Mouse (Mus musculus): ENCODE measurements around the gene Serpine2. TPM values are rescaled to one million over a fixed set of nuclear protein-coding genes. Genes with fewer than 3 reads are reported as not detected.

The Serpine2 gene
- polyA plus RNA-seq (2014; fragmentation: Nextera tagmentation; extraction: Ambion mirVana), result 328 and 356 TPM in 2 replicates

DNA sequence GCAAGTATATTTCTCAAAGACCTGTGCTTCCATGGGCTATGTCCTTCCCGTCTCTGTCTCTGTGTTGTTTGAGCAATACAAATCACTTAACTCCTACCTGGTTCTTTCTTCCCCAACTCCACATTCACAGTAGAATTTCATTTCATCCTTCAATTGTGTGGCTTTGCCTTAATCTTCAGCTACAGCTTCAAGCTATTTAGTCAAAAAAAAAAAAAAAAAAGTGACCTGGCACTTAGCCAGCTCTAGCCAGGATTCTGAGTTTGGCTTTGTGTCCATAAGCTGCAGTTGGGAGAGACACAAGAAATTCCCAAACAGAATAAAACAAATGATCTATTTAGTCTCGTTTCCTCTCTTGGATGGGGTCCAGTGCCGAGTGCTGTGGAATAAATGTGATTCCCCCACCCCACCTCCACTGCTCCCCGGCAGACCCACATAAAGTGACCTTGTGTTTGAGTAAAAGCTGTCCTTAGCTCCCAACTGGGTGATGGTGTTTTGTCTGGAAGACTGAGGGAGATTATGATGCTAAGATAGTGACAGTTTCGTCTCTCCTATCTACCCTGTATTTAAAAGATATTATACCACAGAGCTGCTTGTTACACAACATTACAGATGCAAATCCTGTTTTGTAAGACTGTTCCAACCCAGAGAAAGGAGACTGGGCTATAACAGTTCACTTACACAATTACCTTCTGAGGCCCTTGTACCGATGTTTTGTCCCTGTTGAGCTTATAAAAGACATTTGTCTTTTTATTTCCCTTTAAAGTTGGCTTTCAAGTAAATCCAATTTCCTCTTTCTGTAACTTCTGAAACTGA lies at the start of gene Serpine2:
Gene Serpine2 (minus strand): TSS at position 51 of the 813 bp plus-strand sequence.
- no peaks in the 10 kb centered on the region for H3K9me3 ChIP-seq (ENCODE audit: control insufficient read depth, low read length)
- DNase-seq (ENCODE audit: low spot score) (peak; percentile 74), ATAC-seq (ENCODE audit: low FRiP score) (peak; percentile 39; the same call in 1 of the 2 replicates)
- H3K36me3 ChIP-seq (replicated peaks; ENCODE audit: control insufficient read depth, insufficient read depth), result no peaks in the 10 kb centered on the region
- no peak within 1 kb of the TSS for H3K9ac ChIP-seq
- peak within 1 kb of the TSS; percentile 60 for H3K27ac ChIP-seq
- 35% methylated on average over 6 of the region's 6 CpGs for WGBS
- peak within 1 kb of the TSS; percentile 22; the same call in 1 of the 2 replicates for H3K4me2 ChIP-seq (replicated peaks)
- no peak within 1 kb of the TSS for H3K4me3 ChIP-seq (replicated peaks; ENCODE audit: low read length)
- H3K4me1 ChIP-seq (replicated peaks; ENCODE audit: control insufficient read depth, insufficient read depth, low read length), result peaks cover 15% of the 10 kb centered on the region
- H3K27me3 ChIP-seq (ENCODE audit: control insufficient read depth, insufficient read depth, low read length), result no peaks in the 10 kb centered on the region

DNA sequence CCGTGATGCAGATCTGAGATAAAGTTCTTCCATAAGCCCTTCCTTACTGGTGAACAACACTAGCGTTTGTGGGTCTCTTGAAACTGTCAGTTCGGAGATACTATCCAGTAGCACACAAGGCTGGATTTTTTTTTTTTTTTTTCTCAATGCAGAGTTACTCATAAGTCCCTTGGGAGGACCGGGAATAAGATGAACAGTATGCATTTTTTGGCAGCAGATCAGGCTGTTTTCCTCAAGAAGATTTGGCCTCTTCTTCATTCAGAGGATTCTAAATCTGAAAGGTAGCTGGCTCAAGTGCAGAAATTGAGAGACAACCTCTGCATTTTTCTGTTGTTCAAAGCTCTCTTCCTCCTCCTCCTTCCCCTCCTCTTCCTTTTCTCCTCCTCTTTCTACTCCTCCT lies 46.8 kb upstream of the Serpine2 start:
- Histone ChIP-seq H3K4me3 (replicated peaks; ENCODE audit: low read length) (no peak overlapping the region), H3K9ac (no peak overlapping the region), H3K4me2 (replicated peaks) (no peak overlapping the region), H3K27ac (no peak overlapping the region), H3K9me3 (ENCODE audit: control insufficient read depth, low read length) (0 out of 2 replicates have a peak, but pooled peaks cover 3% of the 10 kb centered on the region), H3K27me3 (ENCODE audit: control insufficient read depth, insufficient read depth, low read length) (no peaks in the 10 kb centered on the region), H3K36me3 (replicated peaks; ENCODE audit: control insufficient read depth, insufficient read depth) (no peaks in the 10 kb centered on the region), H3K4me1 (replicated peaks; ENCODE audit: control insufficient read depth, insufficient read depth, low read length) (no peaks in the 10 kb centered on the region)
- DNase-seq (ENCODE audit: low spot score) (no peak), ATAC-seq (ENCODE audit: low FRiP score) (no peak)
- 83% methylated on average over 4 of the region's 4 CpGs for WGBS

DNA sequence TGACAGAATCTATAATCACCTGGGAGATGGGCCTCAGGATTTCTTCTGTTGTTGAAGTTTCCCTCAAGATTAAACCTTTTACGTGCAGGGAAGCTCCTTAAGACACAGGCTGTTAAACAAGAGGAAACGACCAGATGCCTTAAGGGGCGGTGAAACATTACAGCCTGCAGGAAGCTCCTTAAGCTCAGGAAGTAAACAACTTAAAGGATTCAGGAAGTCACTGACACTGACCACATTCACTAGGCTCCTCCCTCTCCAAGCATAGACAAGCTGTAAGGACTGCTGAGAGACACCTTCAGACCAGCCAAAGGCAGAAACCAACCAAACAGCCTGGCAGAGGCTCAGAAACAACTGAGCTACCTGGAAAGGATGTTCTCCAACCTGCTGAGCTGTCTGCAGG lies 44.3 kb upstream of the Serpine2 start:
- Histone ChIP-seq H3K27me3 (ENCODE audit: control insufficient read depth, insufficient read depth, low read length) (no peaks in the 10 kb centered on the region), H3K9me3 (ENCODE audit: control insufficient read depth, low read length) (no peaks in the 10 kb centered on the region), H3K9ac (no peak overlapping the region), H3K4me3 (replicated peaks; ENCODE audit: low read length) (no peak overlapping the region), H3K4me1 (replicated peaks; ENCODE audit: control insufficient read depth, insufficient read depth, low read length) (no peaks in the 10 kb centered on the region), H3K36me3 (replicated peaks; ENCODE audit: control insufficient read depth, insufficient read depth) (no peaks in the 10 kb centered on the region), H3K27ac (no peak overlapping the region), H3K4me2 (replicated peaks) (no peak overlapping the region)
- DNase-seq (ENCODE audit: low spot score), result no peak
- no peak for ATAC-seq (ENCODE audit: low FRiP score)
- WGBS, result 79% methylated on average over 3 of the region's 3 CpGs

DNA sequence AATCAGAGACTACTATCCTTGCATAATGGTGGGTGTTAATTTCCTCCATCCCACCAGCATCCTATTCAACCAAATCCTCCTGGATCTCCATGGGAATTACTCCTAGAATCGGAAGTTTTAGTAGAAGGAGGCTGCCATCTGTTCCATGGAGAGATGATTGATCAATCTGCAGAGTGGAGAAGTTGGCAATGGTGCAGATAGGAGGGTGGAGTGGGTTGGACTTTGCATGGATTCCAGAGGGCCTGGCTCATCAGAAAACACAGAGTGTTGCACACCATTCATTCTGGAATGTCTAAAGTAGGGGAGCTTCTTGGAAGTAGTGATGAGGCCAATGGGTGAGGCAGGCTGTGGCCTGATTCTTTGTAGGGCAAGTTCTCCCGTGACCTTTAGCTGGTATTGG lies 41.9 kb upstream of the Serpine2 start:
- no peaks in the 10 kb centered on the region for H3K9me3 ChIP-seq (ENCODE audit: control insufficient read depth, low read length)
- no peak overlapping the region for H3K9ac ChIP-seq
- no peaks in the 10 kb centered on the region for H3K4me1 ChIP-seq (replicated peaks; ENCODE audit: control insufficient read depth, insufficient read depth, low read length)
- H3K27ac ChIP-seq, result no peak overlapping the region
- H3K4me2 ChIP-seq (replicated peaks), result no peak overlapping the region
- DNase-seq (ENCODE audit: low spot score) (no peak), ATAC-seq (ENCODE audit: low FRiP score) (no peak)
- H3K27me3 ChIP-seq (ENCODE audit: control insufficient read depth, insufficient read depth, low read length), result no peaks in the 10 kb centered on the region
- no peaks in the 10 kb centered on the region for H3K36me3 ChIP-seq (replicated peaks; ENCODE audit: control insufficient read depth, insufficient read depth)
- WGBS, result 80% methylated on average over 2 of the region's 2 CpGs
- H3K4me3 ChIP-seq (replicated peaks; ENCODE audit: low read length), result no peak overlapping the region

DNA sequence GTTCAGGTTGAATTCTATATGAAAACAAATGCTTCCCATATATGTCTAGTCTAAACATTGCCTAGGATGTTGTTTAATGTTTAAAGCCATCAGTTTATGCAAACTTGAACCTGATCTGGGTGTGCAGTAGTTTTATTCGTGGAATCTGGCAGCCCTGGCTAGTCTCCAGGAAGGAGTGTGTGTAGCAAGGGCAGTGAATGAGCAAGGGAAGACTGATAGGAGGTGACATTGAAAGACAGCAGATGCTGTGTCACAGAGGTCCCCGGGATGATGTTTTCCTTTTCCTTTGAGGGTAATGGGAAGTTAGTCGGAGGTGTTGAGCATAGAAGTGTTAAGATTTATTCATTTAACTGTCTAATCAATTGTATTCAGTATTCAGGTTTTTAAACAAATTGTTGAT lies 21.7 kb upstream of the Serpine2 start:
- no peak overlapping the region for H3K4me3 ChIP-seq (replicated peaks; ENCODE audit: low read length)
- H3K9me3 ChIP-seq (ENCODE audit: control insufficient read depth, low read length), result no peaks in the 10 kb centered on the region
- ATAC-seq (ENCODE audit: low FRiP score) (no peak), DNase-seq (ENCODE audit: low spot score) (no peak)
- H3K9ac ChIP-seq, result no peak overlapping the region
- 81% methylated on average over 3 of the region's 3 CpGs for WGBS
- H3K27me3 ChIP-seq (ENCODE audit: control insufficient read depth, insufficient read depth, low read length), result no peaks in the 10 kb centered on the region
- no peaks in the 10 kb centered on the region for H3K36me3 ChIP-seq (replicated peaks; ENCODE audit: control insufficient read depth, insufficient read depth)
- no peak overlapping the region for H3K4me2 ChIP-seq (replicated peaks)
- no peaks in the 10 kb centered on the region for H3K4me1 ChIP-seq (replicated peaks; ENCODE audit: control insufficient read depth, insufficient read depth, low read length)
- no peak overlapping the region for H3K27ac ChIP-seq

DNA sequence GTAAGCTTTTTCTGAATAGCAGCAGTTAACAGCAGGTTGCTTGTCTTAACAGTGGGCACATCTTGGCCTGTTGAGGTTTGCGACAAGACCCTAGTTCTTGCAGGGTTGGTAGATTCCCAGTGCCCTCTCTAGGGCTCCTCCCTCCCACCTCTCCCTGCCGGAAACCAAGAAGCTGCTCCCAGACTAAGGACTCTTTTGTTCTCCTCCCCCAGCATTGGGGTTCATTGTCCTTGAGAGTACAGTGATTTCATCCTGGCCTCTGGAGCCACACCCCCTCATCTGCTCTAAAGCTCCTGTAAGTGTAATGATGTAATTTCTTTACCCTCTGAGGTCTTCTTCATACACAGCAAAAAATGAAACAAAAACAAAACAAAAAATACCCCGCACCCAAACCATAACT lies 13.8 kb upstream of the Serpine2 start:
- no peak overlapping the region for H3K4me3 ChIP-seq (replicated peaks; ENCODE audit: low read length)
- H3K27me3 ChIP-seq (ENCODE audit: control insufficient read depth, insufficient read depth, low read length), result no peaks in the 10 kb centered on the region
- ATAC-seq (ENCODE audit: low FRiP score) (no peak), DNase-seq (ENCODE audit: low spot score) (no peak)
- no peaks in the 10 kb centered on the region for H3K4me1 ChIP-seq (replicated peaks; ENCODE audit: control insufficient read depth, insufficient read depth, low read length)
- H3K4me2 ChIP-seq (replicated peaks), result no peak overlapping the region
- no peaks in the 10 kb centered on the region for H3K9me3 ChIP-seq (ENCODE audit: control insufficient read depth, low read length)
- H3K9ac ChIP-seq, result no peak overlapping the region
- no peaks in the 10 kb centered on the region for H3K36me3 ChIP-seq (replicated peaks; ENCODE audit: control insufficient read depth, insufficient read depth)
- H3K27ac ChIP-seq, result no peak overlapping the region
- WGBS, result 51% methylated on average over 3 of the region's 3 CpGs

DNA sequence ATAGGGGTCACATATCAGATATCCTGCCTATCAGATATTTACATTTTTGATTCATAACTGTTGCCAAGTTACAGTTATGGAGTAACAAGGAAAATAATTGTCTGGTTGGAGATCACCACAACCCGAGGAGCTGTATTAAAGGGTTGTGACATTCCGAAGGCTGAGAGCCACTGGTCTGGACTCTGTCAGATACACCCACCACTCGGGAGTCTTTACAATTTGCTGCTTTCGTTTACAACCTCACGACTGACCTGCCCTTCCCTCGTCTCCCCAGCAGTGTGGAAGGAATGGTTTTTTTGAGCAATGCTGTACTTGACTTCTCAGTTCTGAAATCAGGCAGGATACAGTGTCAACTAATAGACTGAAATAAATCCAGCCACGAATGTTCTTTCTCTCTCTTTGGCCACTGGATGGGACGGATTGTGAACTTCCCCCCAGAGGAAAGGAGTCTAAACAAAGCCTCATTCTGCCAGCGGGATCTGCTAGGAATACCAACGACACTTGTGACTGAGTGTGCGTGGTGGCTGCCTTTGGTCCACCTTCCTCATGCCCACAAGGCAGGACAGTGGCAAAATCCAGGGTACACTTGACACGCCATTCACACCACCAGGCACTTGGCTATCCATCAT lies 455 bp downstream of the Serpine2 start:
- Histone ChIP-seq H3K9me3 (ENCODE audit: control insufficient read depth, low read length) (no peaks in the 10 kb centered on the region), H3K9ac (no peak overlapping the region), H3K27me3 (ENCODE audit: control insufficient read depth, insufficient read depth, low read length) (no peaks in the 10 kb centered on the region), H3K4me1 (replicated peaks; ENCODE audit: control insufficient read depth, insufficient read depth, low read length) (peaks cover 15% of the 10 kb centered on the region), H3K4me3 (replicated peaks; ENCODE audit: low read length) (no peak overlapping the region), H3K36me3 (replicated peaks; ENCODE audit: control insufficient read depth, insufficient read depth) (no peaks in the 10 kb centered on the region), H3K4me2 (replicated peaks) (peak overlapping the region; percentile 22; the same call in 1 of the 2 replicates), H3K27ac (peak overlapping the region; percentile 38)
- peak; percentile 44 for DNase-seq (ENCODE audit: low spot score)
- 34% methylated on average over 12 of the region's 12 CpGs for WGBS
- peak; percentile 26; the same call in 1 of the 2 replicates for ATAC-seq (ENCODE audit: low FRiP score)

DNA sequence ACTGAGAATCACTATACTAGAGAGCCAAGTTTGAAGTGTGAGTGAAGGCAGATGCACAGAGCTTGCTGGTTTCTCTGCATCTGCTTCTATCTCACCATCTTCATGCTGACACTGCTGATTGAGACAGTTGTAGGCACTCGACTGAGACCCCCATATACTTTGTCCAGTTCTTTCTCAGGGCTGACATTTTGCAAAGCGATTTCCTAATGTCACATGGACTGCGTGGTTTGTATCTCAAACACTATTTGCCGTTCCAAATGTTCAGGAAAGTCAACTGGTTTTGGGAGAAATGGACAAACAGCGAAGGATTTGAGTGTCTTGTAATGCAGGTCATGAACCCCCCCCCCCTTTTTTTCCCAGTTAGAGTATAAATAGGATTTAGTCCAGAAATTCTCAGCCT lies 1.0 kb downstream of the Serpine2 start:
- Histone ChIP-seq H3K27me3 (ENCODE audit: control insufficient read depth, insufficient read depth, low read length) (no peaks in the 10 kb centered on the region), H3K9me3 (ENCODE audit: control insufficient read depth, low read length) (no peaks in the 10 kb centered on the region), H3K9ac (no peak overlapping the region), H3K4me2 (replicated peaks) (no peak overlapping the region), H3K4me3 (replicated peaks; ENCODE audit: low read length) (no peak overlapping the region), H3K4me1 (replicated peaks; ENCODE audit: control insufficient read depth, insufficient read depth, low read length) (peaks cover 15% of the 10 kb centered on the region), H3K36me3 (replicated peaks; ENCODE audit: control insufficient read depth, insufficient read depth) (no peaks in the 10 kb centered on the region), H3K27ac (peak overlapping the region; percentile 26; the same call in 1 of the 2 replicates)
- 85% methylated on average over 5 of the region's 5 CpGs for WGBS
- ATAC-seq (ENCODE audit: low FRiP score) (no peak), DNase-seq (ENCODE audit: low spot score) (no peak)

DNA sequence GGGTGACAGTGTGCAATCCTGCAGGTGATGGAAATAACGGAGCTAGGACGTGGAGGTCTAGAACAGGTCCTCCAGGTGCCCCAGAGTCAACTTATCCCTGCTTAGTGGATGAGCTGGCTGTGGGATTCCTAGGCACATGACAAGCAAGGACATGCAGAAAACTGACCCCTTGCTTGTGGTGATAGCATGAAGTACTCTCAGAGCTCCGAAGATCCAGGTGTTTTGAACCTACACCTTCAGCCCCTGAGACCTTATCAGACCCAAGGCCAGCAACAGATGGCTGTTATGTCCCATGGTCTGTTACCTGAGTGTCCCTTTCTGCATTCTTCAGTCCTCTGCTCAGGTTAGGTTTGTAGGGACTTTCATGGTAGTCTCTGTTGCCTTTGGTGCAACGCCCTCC lies 2.0 kb downstream of the Serpine2 start:
- DNase-seq (ENCODE audit: low spot score) (no peak), ATAC-seq (ENCODE audit: low FRiP score) (no peak)
- H3K27me3 ChIP-seq (ENCODE audit: control insufficient read depth, insufficient read depth, low read length), result no peaks in the 10 kb centered on the region
- H3K9me3 ChIP-seq (ENCODE audit: control insufficient read depth, low read length), result no peaks in the 10 kb centered on the region
- H3K36me3 ChIP-seq (replicated peaks; ENCODE audit: control insufficient read depth, insufficient read depth), result no peaks in the 10 kb centered on the region
- H3K9ac ChIP-seq, result peak overlapping the region; percentile 84
- peak overlapping the region; percentile 90 for H3K4me3 ChIP-seq (replicated peaks; ENCODE audit: low read length)
- H3K4me2 ChIP-seq (replicated peaks), result peak overlapping the region; percentile 93
- no peak overlapping the region for H3K27ac ChIP-seq
- peaks cover 20% of the 10 kb centered on the region for H3K4me1 ChIP-seq (replicated peaks; ENCODE audit: control insufficient read depth, insufficient read depth, low read length)
- WGBS, result 30% methylated on average over 4 of the region's 4 CpGs
